9 mouse cellular contexts compared by ENCODE assay signal in genomic region chr4:89282036-89282566, GRCm38 (mm10). TPM values are rescaled to one million over a fixed set of nuclear protein-coding genes. Genes with fewer than 3 reads are reported as not detected.
DNase-seq lines count a peak whose midpoint lies in the region; ATAC-seq lines count a peak whose summit lies in the region.
"Had no signal": no experiment of that assay in that cellular context is flagged by ENCODE, and none has a peak within 500 bp of the region (broad histone marks: within the 10 kb centered on the region; RNA-seq: fewer than 3 reads in every experiment).

No protein-coding gene starts in this region.

- no peak overlapping the region for H3K4me3 ChIP-seq in kidney, embryonic 15.5 days (replicated peaks)
- H3K4me3 ChIP-seq in embryonic facial prominence, embryonic 10.5 days: peak overlapping the region; percentile 30
- no peak overlapping the region for H3K4me3 ChIP-seq in hindbrain, embryonic 14.5 days (replicated peaks; ENCODE audit: low read length)
- peak overlapping the region; percentile 10; the same call in 1 of the 2 replicates for H3K4me3 ChIP-seq in lung, embryonic 16.5 days (ENCODE audit: low read length)

- no peaks in the 10 kb centered on the region for H3K36me3 ChIP-seq in kidney, embryonic 15.5 days
- no peaks in the 10 kb centered on the region for H3K36me3 ChIP-seq in embryonic facial prominence, embryonic 10.5 days (replicated peaks)
- no peaks in the 10 kb centered on the region for H3K36me3 ChIP-seq in hindbrain, embryonic 14.5 days (replicated peaks; ENCODE audit: control insufficient read depth, insufficient read depth)
- no peaks in the 10 kb centered on the region for H3K36me3 ChIP-seq in lung, embryonic 16.5 days (ENCODE audit: control insufficient read depth, insufficient read depth, low read length)

- H3K27me3 ChIP-seq in kidney, embryonic 15.5 days: peaks cover 89% of the 10 kb centered on the region
- peaks cover 98% of the 10 kb centered on the region for H3K27me3 ChIP-seq in embryonic facial prominence, embryonic 10.5 days (replicated peaks; ENCODE audit: low read depth, poor library complexity, severe bottlenecking)
- H3K27me3 ChIP-seq in hindbrain, embryonic 14.5 days (ENCODE audit: control insufficient read depth, insufficient read depth, low read length): peaks cover 91% of the 10 kb centered on the region
- peaks cover 71% of the 10 kb centered on the region for H3K27me3 ChIP-seq in lung, embryonic 16.5 days (ENCODE audit: control insufficient read depth, insufficient read depth, low read depth, low read length)

- H3K27ac ChIP-seq in kidney, embryonic 15.5 days: no peak overlapping the region
- no peak overlapping the region for H3K27ac ChIP-seq in embryonic facial prominence, embryonic 10.5 days (replicated peaks)
- H3K27ac ChIP-seq in hindbrain, embryonic 14.5 days: no peak overlapping the region
- no peak overlapping the region for H3K27ac ChIP-seq in lung, embryonic 16.5 days (ENCODE audit: low read length)
- H3K27ac ChIP-seq: macrophage had no signal

- H3K9ac ChIP-seq in kidney, embryonic 15.5 days: no peak overlapping the region
- H3K9ac ChIP-seq in hindbrain, embryonic 14.5 days: no peak overlapping the region
- no peak overlapping the region for H3K9ac ChIP-seq in lung, embryonic 16.5 days (ENCODE audit: low read length)

- peaks cover 6% of the 10 kb centered on the region; the same call in 1 of the 2 replicates for H3K4me1 ChIP-seq in kidney, embryonic 15.5 days
- H3K4me1 ChIP-seq in embryonic facial prominence, embryonic 10.5 days: peaks cover 7% of the 10 kb centered on the region
- H3K4me1 ChIP-seq in hindbrain, embryonic 14.5 days (replicated peaks; ENCODE audit: control insufficient read depth, insufficient read depth, low read length): no peaks in the 10 kb centered on the region
- H3K4me1 ChIP-seq in lung, embryonic 16.5 days (replicated peaks; ENCODE audit: control insufficient read depth, insufficient read depth, low read length): 0 out of 2 replicates have a peak, but pooled peaks cover 2% of the 10 kb centered on the region

- H3K4me2 ChIP-seq in kidney, embryonic 15.5 days: peak overlapping the region; percentile 33
- no peak overlapping the region for H3K4me2 ChIP-seq in hindbrain, embryonic 14.5 days (replicated peaks)
- H3K4me2 ChIP-seq in lung, embryonic 16.5 days (ENCODE audit: low read depth, low read length): peak overlapping the region; percentile 29; the same call in 1 of the 2 replicates

- H3K9me3 ChIP-seq in kidney, embryonic 15.5 days (replicated peaks): no peaks in the 10 kb centered on the region
- no peaks in the 10 kb centered on the region for H3K9me3 ChIP-seq in embryonic facial prominence, embryonic 10.5 days
- H3K9me3 ChIP-seq in hindbrain, embryonic 14.5 days (ENCODE audit: control insufficient read depth, low read length): no peaks in the 10 kb centered on the region
- H3K9me3 ChIP-seq in lung, embryonic 16.5 days (ENCODE audit: control insufficient read depth, low read length): no peaks in the 10 kb centered on the region

- no peak for DNase-seq in kidney, adult 9 months
- DNase-seq in embryonic facial prominence, embryonic 10.5 days (ENCODE audit: low spot score): peak; percentile 69
- no peak for DNase-seq in hindbrain, embryonic 14.5 days (ENCODE audit: low spot score)
- DNase-seq in retina, postnatal 7 days (ENCODE audit: low read depth, low spot score): peak; percentile 33
- no peak for DNase-seq in right cerebral cortex, adult 18-20 months
- DNase-seq in cerebellum, postnatal 14 days: no peak

- ATAC-seq in kidney, embryonic 15.5 days (replicated peaks; ENCODE audit: low FRiP score): peak; percentile 79
- ATAC-seq in hindbrain, embryonic 14.5 days (ENCODE audit: low FRiP score): 0 out of 2 replicates have a peak, but pooled peaks have one; percentile 31
- peak; percentile 73 for ATAC-seq in lung, embryonic 16.5 days (ENCODE audit: low read depth)

- under 1% methylated on average over 25 of the region's 25 CpGs for WGBS in kidney, embryonic 15.5 days
- WGBS in embryonic facial prominence, embryonic 10.5 days: under 1% methylated on average over 25 of the region's 25 CpGs
- WGBS in hindbrain, embryonic 14.5 days: under 1% methylated on average over 25 of the region's 25 CpGs
- under 1% methylated on average over 25 of the region's 25 CpGs for WGBS in lung, embryonic 16.5 days

RNA-seq across cellular contexts. Expression of gene Cdkn2a, which starts 12.4 kb away (rescaled TPM):
- polyA plus RNA-seq in kidney, embryonic 15.5 days (2015; fragmentation: Nextera tagmentation; extraction: Ambion mirVana): not detected in 2 replicates
- not detected in 2 replicates for polyA plus RNA-seq in embryonic facial prominence, embryonic 10.5 days (2016; fragmentation: Nextera tagmentation; extraction: Ambion mirVana)
- polyA plus RNA-seq in hindbrain, embryonic 14.5 days (2014; fragmentation: Nextera tagmentation; extraction: Ambion mirVana): not detected in 2 replicates
- not detected in 2 replicates for polyA plus RNA-seq in lung, embryonic 16.5 days (2015; fragmentation: Nextera tagmentation; extraction: Ambion mirVana)

RNA-seq across cellular contexts. Expression of gene Cdkn2b, which starts 28.7 kb away (rescaled TPM):
- polyA plus RNA-seq in kidney, embryonic 15.5 days (2015; fragmentation: Nextera tagmentation; extraction: Ambion mirVana): 1.1 and 1.8 TPM in 2 replicates
- polyA plus RNA-seq in embryonic facial prominence, embryonic 10.5 days (2016; fragmentation: Nextera tagmentation; extraction: Ambion mirVana): 0.88 and 1.2 TPM in 2 replicates
- 1.3 and 1.4 TPM in 2 replicates for polyA plus RNA-seq in hindbrain, embryonic 14.5 days (2014; fragmentation: Nextera tagmentation; extraction: Ambion mirVana)
- polyA plus RNA-seq in lung, embryonic 16.5 days (2015; fragmentation: Nextera tagmentation; extraction: Ambion mirVana): 6.7 and 9.5 TPM in 2 replicates

Comparison
In these comparisons a context has a peak if more than half of its experiments do, and no peak if none do; other contexts are left out.
1. H3K4me3 ChIP-seq: peak in embryonic facial prominence, embryonic 10.5 days (single experiment) and lung, embryonic 16.5 days (single experiment); none in kidney, embryonic 15.5 days (single experiment) and hindbrain, embryonic 14.5 days (single experiment).
2. DNase-seq: peak in embryonic facial prominence, embryonic 10.5 days (single experiment) and retina, postnatal 7 days (single experiment); none in kidney, adult 9 months (single experiment), hindbrain, embryonic 14.5 days (single experiment), right cerebral cortex, adult 18-20 months (single experiment) and cerebellum, postnatal 14 days (0 of 2).
3. Peak in every context shown above with its lines, with median percentiles within 50 percentile points of each other: ATAC-seq.